Mouse (Mus musculus) heart, postnatal 0 days (tissue): ENCODE results near the gene Nsd1.

ENCODE experiments used
- CTCF ChIP-seq: IDR thresholded peaks from 2 replicates; pipeline ENCODE4 v1.5.1; 2016; ENCODE audit warnings: antibody characterized with exemption, control low read depth, low read depth
- EP300 ChIP-seq: IDR thresholded peaks from 2 replicates; pipeline ENCODE4 v1.6.1; 2016; ENCODE audit warnings: antibody characterized with exemption, low read depth

GRCm38 (mm10) chr13:55337341-55337975 is 127.9 kb downstream of the Nsd1 start:
- TF ChIP-seq CTCF (no peak), EP300 (no peak)
